Mouse (Mus musculus): ENCODE results near the gene Kdm1b. TPM values are rescaled to one million over a fixed set of nuclear protein-coding genes. Genes with fewer than 3 reads are reported as not detected.

Kdm1b gene
- total and polyA plus RNA-seq, 2 experiments from 2014 or later, result 14.1 to 26.9 TPM

DNA sequence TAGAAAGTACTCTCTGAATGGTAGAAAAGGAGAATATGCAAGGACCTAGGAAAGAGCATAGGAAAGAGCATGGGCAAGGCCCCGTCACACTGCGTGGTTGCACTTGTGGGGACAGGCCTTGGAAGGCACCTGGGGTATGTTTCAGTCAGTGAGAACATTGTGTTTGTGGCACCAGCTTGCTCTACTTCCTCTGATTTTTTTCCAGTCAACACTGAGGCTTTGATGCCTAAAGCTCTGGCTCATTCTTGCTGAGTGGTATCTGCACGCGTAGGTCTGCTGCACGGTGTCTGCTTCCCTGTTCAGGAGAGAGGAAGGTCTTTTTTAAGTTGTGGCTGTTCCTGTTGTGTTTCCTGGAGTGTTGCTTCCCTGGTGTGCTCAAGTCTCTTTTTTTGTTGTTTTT, 13.5 kb downstream of the Kdm1b start:
- Histone ChIP-seq H3K4me1 (ENCODE audit: insufficient read depth, low read length) (no peaks in the 10 kb centered on the region), H3K4me2 (ENCODE audit: low read depth, low read length, poor library complexity, severe bottlenecking) (no peak overlapping the region), H3K4me3 (ENCODE audit: low read depth, low read length) (no peak overlapping the region), H3K27ac (ENCODE audit: low read depth, low read length) (no peak overlapping the region), H3K36me3 (ENCODE audit: insufficient read depth, low read length) (peaks cover 32% of the 10 kb centered on the region), H3K9me3 (ENCODE audit: low read length) (no peaks in the 10 kb centered on the region), H3K9ac (replicated peaks; ENCODE audit: low read length, poor library complexity, severe bottlenecking) (no peak overlapping the region), H3K27me3 (ENCODE audit: insufficient read depth, low read length) (no peaks in the 10 kb centered on the region)
- DNase-seq (ENCODE audit: low spot score) (no peak), ATAC-seq (ENCODE audit: low FRiP score) (no peak)
- TF ChIP-seq CTCF (IDR thresholded peaks at IDR 0.05), result no peak
- 97% methylated on average over 5 of the region's 5 CpGs for WGBS

DNA sequence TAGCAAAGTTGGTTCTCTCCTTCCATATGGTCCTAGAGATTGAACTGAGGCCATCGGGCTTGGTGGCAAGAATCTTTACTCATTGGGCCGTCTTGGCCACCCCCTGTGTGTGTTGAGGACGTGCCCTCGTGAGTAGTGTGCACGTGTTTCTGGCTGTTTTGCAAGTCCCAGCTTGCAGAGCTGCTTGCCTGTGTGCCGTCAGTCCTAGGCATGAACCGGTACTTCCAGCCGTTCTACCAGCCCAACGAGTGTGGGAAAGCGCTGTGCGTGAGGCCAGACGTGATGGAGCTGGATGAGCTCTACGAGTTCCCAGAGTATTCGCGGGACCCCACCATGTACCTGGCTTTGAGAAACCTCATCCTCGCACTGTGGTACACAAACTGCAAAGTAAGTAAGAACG, 19.5 kb downstream of the Kdm1b start:
- no peak for ATAC-seq (ENCODE audit: low FRiP score)
- Histone ChIP-seq H3K36me3 (ENCODE audit: insufficient read depth, low read length) (peaks cover 57% of the 10 kb centered on the region), H3K27ac (ENCODE audit: low read depth, low read length) (no peak overlapping the region), H3K9me3 (ENCODE audit: low read length) (no peaks in the 10 kb centered on the region), H3K27me3 (ENCODE audit: insufficient read depth, low read length) (no peaks in the 10 kb centered on the region), H3K4me1 (ENCODE audit: insufficient read depth, low read length) (no peaks in the 10 kb centered on the region), H3K4me3 (ENCODE audit: low read depth, low read length) (no peak overlapping the region), H3K4me2 (ENCODE audit: low read depth, low read length, poor library complexity, severe bottlenecking) (no peak overlapping the region), H3K9ac (replicated peaks; ENCODE audit: low read length, poor library complexity, severe bottlenecking) (no peak overlapping the region)
- WGBS, result 94% methylated on average over 17 of the region's 17 CpGs
- no peak for DNase-seq (ENCODE audit: low spot score)
- TF ChIP-seq CTCF (IDR thresholded peaks at IDR 0.05), result no peak

DNA sequence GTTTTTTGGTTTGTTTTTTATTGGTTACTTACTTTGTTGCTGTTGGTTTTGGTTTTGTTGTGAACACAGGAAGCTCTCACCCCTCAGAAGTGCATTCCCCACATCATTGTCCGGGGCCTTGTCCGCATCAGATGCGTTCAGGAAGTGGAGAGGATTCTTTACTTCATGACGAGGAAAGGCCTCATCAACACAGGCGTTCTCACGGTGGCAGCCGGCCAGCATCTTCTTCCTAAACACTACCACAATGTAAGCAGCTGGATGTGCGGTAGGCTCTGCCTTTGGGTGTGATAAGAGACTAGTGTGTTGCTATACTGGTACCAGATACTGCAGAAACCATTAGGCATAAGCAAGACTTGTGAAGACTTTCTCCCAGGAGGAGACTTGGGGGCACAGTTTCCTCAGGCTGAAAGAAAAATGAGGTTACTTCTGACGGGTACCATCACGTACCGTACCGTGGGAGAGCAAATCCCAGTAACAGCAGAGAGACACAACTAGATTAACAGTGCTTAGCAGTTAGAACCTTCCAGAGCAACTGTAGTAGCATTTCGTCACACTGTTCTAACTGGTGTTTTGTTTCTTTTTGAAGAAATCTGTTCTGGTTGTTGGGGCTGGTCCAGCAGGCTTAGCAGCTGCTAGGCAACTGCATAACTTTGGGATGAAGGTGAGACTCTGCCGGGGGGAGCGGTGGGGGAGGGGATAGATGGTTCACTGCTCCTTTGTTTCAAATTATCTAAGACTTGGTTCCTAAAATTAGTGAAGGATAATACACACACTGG, 20.9 kb downstream of the Kdm1b start:
- Histone ChIP-seq H3K27me3 (ENCODE audit: insufficient read depth, low read length) (no peaks in the 10 kb centered on the region), H3K27ac (ENCODE audit: low read depth, low read length) (no peak overlapping the region), H3K9ac (replicated peaks; ENCODE audit: low read length, poor library complexity, severe bottlenecking) (no peak overlapping the region), H3K9me3 (ENCODE audit: low read length) (no peaks in the 10 kb centered on the region), H3K36me3 (ENCODE audit: insufficient read depth, low read length) (peaks cover 64% of the 10 kb centered on the region), H3K4me2 (ENCODE audit: low read depth, low read length, poor library complexity, severe bottlenecking) (no peak overlapping the region), H3K4me3 (ENCODE audit: low read depth, low read length) (no peak overlapping the region), H3K4me1 (ENCODE audit: insufficient read depth, low read length) (no peaks in the 10 kb centered on the region)
- DNase-seq (ENCODE audit: low spot score) (no peak), ATAC-seq (ENCODE audit: low FRiP score) (no peak)
- WGBS, result 73% methylated on average over 15 of the region's 15 CpGs
- TF ChIP-seq CTCF (IDR thresholded peaks at IDR 0.05), result no peak

DNA sequence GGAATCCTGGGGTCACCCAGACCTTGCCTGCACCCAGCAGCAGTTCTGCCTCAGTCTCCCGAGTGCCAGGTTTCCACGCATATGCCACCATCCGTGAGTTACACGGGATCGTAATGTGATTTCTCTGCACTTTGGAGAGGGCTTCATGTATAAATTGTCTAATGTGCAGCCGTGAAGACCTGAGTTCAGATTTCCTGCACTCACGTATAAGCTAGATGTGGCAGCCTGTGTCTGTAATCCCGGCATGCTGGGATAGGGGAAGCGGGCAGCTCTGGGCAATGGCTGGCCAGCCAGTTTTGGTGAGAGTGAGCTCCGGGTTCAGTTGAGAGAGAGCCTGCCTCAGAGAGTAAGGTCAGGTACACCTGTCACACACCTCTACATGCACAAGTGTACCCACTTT, 23.2 kb downstream of the Kdm1b start:
- 96% methylated on average over 10 of the region's 10 CpGs for WGBS
- Histone ChIP-seq H3K9ac (replicated peaks; ENCODE audit: low read length, poor library complexity, severe bottlenecking) (no peak overlapping the region), H3K27me3 (ENCODE audit: insufficient read depth, low read length) (no peaks in the 10 kb centered on the region), H3K4me3 (ENCODE audit: low read depth, low read length) (no peak overlapping the region), H3K27ac (ENCODE audit: low read depth, low read length) (no peak overlapping the region), H3K4me1 (ENCODE audit: insufficient read depth, low read length) (no peaks in the 10 kb centered on the region), H3K4me2 (ENCODE audit: low read depth, low read length, poor library complexity, severe bottlenecking) (no peak overlapping the region), H3K36me3 (ENCODE audit: insufficient read depth, low read length) (peaks cover 62% of the 10 kb centered on the region), H3K9me3 (ENCODE audit: low read length) (no peaks in the 10 kb centered on the region)
- ATAC-seq (ENCODE audit: low FRiP score) (no peak), DNase-seq (ENCODE audit: low spot score) (no peak)
- TF ChIP-seq CTCF (IDR thresholded peaks at IDR 0.05), result no peak

DNA sequence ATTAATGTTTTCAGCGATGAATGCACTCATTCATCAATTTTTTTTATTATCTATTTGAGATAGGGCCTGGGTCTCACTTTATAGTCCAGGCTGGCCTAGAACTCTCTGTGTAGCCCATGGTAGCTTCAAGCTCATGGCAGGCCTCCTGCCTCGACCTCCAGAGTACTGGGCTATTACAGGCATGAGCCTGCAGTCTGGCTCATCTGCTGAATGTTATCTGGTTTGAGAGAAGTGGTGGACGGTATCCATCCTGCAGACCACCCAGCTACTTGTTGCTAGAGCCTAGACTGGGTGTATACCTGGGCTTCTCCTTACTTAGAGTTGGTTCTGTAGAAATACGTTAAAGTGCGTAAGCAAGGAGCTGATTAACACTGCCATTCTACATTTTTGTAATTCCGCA, 23.7 kb downstream of the Kdm1b start:
- ATAC-seq (ENCODE audit: low FRiP score), result no peak

DNA sequence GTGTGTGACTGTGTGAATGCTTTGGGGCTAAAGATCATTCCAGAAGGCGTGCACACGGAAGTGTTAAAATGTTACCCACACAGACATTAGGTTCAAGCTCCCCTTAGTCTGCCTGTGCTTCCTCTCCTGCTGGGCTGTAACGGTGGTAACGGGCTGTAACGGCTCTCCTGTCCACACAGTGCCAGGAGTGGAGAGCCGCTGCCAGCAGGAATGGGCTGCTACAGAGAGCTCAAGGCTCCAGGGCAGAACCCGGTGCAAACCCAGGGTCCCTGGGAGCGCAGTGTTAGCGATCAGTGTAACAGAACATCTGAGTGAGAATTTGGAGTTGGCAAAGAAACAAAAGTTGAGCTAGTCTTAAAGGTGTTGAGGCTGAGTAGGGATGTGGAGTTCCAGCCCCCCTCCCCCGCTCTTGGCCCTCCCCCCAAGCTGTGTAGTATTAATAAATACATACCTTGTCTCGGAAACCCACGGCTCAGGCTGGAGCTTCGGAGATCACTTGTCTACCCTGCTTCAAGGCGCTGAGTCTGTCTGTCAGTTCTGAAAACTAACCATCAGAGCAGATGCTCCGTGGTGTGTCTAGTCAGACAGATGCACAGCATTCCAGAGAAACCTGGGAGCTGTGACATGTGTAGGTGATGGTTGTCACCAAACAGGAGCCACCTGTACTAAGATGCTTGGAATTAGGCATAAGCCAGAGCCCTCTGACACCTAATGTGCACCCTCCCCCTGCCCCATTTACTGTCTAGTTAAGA, 27.2 kb downstream of the Kdm1b start:
- no peak for TF ChIP-seq CTCF (IDR thresholded peaks at IDR 0.05)
- peaks cover 73% of the 10 kb centered on the region for H3K36me3 ChIP-seq (ENCODE audit: insufficient read depth, low read length)
- H3K27me3 ChIP-seq (ENCODE audit: insufficient read depth, low read length), result no peaks in the 10 kb centered on the region
- ATAC-seq (ENCODE audit: low FRiP score), result no peak
- H3K9ac ChIP-seq (replicated peaks; ENCODE audit: low read length, poor library complexity, severe bottlenecking), result no peak overlapping the region
- H3K4me3 ChIP-seq (ENCODE audit: low read depth, low read length), result no peak overlapping the region
- H3K9me3 ChIP-seq (ENCODE audit: low read length), result no peaks in the 10 kb centered on the region
- WGBS, result 80% methylated on average over 15 of the region's 15 CpGs
- no peak overlapping the region for H3K27ac ChIP-seq (ENCODE audit: low read depth, low read length)
- no peak overlapping the region for H3K4me2 ChIP-seq (ENCODE audit: low read depth, low read length, poor library complexity, severe bottlenecking)
- H3K4me1 ChIP-seq (ENCODE audit: insufficient read depth, low read length), result no peaks in the 10 kb centered on the region
- DNase-seq (ENCODE audit: low spot score), result no peak

More for the DNA sequence above, 23.7 kb downstream of the Kdm1b start:
- no peak for TF ChIP-seq CTCF (IDR thresholded peaks at IDR 0.05)
- Histone ChIP-seq H3K9ac (replicated peaks; ENCODE audit: low read length, poor library complexity, severe bottlenecking) (no peak overlapping the region), H3K36me3 (ENCODE audit: insufficient read depth, low read length) (peaks cover 67% of the 10 kb centered on the region), H3K27ac (ENCODE audit: low read depth, low read length) (no peak overlapping the region), H3K4me2 (ENCODE audit: low read depth, low read length, poor library complexity, severe bottlenecking) (no peak overlapping the region), H3K9me3 (ENCODE audit: low read length) (no peaks in the 10 kb centered on the region), H3K4me3 (ENCODE audit: low read depth, low read length) (no peak overlapping the region), H3K27me3 (ENCODE audit: insufficient read depth, low read length) (no peaks in the 10 kb centered on the region), H3K4me1 (ENCODE audit: insufficient read depth, low read length) (no peaks in the 10 kb centered on the region)
- no peak for DNase-seq (ENCODE audit: low spot score)
- 94% methylated on average over 6 of the region's 6 CpGs for WGBS
